Mouse (Mus musculus): Measurements from ENCODE around the gene Thsd4. TPM values are rescaled to one million over a fixed set of nuclear protein-coding genes. Genes with fewer than 3 reads are reported as not detected.

Thsd4 gene
- total RNA-seq, 4 experiments from 2014 or later = 0.46 to 0.79 (median 0.50) TPM

DNA sequence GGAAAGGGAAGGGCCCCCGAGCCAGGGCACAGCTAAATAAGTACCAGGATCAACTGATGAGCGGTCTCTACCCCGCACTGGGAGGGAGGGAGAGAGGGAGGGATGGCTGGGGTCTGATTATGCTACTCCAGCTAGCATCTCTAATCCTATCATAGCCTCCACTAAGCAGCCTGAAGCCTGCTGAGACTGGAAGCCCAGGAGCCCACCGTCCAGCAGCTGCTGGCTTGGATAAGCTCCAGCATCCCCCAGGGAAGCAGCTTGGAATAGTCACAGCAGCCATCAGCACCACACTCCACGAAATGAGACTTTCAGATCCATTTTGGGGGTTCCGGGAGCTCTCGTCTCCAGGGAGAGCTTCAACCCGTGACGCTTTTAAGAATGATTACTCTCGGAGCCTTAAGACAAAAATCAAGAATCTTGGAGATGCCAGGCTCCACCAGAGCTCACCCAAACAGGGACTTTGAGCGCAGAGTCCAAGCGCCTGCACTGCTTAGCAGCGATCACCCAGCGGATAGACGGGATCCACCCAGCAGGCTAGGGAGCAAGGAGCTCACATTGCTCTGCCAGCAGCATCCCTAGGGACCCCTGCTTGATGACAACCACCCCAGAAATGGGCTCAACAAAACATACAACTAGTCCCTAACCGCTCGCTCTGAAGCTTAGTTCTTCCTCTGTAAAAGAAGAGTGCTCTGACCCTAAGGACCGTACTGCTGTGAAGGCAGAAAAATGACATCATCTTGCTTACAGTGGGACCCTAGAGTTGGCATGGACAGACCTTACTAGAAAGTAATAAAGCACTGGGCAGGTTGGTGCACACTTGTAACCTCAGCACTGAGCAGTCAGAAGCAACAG lies 64.3 kb downstream of the Thsd4 start:
- DNase-seq (ENCODE audit: low spot score in 2 of 2) = peak; percentile 14 to 18

- DNase-seq (ENCODE audit: low spot score in 2 of 2) = no peak
These were observed 65.2 kb downstream of the Thsd4 start for GRCm38 (mm10) chr9:60456651-60457050.

GRCm38 (mm10) chr9:60454406-60455076 lies 67.3 kb downstream of the Thsd4 start:
- peak; percentile 25 to 36 for DNase-seq (ENCODE audit: low spot score in 2 of 2)

DNA sequence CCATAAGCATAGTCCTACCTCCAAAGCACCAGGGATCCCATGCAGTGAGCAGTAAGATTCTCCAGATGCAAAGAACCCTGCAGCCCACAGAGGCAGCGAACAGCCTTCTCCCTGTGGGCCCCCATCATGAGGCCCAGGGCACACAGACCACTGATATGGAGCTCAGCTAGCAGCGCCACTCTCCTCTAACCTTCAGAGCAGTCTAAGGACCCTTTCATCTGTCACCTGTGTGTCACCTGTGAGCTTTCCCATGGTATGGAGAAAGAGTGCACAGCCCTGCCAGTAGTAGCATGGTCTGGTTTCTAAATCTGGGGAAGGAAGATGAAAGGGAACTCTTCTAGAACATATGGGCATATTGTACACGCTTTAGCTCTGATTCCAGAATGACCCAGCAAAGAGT lies 72.3 kb downstream of the Thsd4 start:
- DNase-seq (ENCODE audit: low spot score in 2 of 2) = no peak

DNA sequence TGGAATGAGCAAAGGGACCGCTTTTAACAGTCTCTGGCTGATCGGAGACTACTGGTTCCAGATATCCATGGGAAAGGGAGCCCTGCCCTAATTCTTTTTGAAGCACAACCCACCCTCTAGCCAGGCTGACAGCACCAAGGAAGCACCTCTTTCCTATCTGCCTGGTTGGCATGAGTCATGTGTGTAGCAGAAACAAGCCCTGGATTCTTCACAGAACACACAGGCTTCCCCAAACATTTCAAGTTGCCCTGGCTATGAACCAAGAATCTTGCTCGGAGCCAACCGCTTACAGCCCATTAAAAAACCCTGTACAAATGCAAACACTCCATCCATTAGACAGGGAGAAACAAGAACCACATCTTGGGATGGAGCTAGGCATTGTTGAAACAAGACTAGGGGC lies 76.0 kb downstream of the Thsd4 start:
- no peak for DNase-seq (ENCODE audit: low spot score in 2 of 2)

- no peak for DNase-seq (ENCODE audit: low spot score in 2 of 2)
These were observed 80.5 kb downstream of the Thsd4 start for GRCm38 (mm10) chr9:60441274-60441902.

DNA sequence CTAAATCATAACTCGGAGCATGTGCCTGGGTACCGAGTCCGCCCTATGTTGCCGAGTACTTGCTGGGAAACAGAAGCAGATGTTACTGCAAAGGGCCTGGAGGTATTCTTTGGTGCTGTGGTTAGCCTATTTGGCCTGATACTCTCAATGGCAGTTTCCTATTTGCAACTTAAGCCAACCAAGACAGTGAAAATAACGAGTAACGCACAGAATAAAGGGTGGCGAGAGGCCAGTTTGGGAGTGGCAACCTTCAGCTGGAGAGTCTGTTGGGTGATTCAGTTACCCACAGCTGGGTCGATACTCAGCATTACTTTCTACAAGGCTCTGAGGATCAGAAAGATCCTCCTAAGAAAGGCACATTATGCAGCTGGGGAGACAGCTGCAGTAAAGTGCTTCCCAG lies 81.3 kb downstream of the Thsd4 start:
- no peak for DNase-seq (ENCODE audit: low spot score in 2 of 2)

- no peak for DNase-seq (ENCODE audit: low spot score in 2 of 2)
These were observed 85.6 kb downstream of the Thsd4 start for GRCm38 (mm10) chr9:60436246-60436645.

DNA sequence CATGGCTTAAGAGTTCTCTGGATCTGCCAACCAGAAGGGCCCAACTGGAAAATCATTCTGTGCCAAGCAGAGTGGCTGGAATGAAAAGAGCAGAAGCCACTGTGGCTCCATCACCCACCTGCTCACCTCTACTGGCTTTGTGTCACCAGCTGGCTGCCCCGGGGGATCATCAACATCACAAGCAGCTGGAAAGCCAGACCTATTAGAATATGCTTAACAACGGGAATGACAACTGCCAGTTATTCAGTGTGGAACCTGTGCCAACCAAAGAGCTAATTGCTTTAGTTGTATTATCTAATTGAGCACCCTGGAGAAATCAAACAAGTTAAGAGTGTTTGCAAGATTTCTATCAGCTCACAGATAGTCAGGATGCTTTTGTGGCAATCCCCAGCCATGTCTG lies 87.8 kb downstream of the Thsd4 start:
- DNase-seq (ENCODE audit: low spot score in 2 of 2) = no peak

DNA sequence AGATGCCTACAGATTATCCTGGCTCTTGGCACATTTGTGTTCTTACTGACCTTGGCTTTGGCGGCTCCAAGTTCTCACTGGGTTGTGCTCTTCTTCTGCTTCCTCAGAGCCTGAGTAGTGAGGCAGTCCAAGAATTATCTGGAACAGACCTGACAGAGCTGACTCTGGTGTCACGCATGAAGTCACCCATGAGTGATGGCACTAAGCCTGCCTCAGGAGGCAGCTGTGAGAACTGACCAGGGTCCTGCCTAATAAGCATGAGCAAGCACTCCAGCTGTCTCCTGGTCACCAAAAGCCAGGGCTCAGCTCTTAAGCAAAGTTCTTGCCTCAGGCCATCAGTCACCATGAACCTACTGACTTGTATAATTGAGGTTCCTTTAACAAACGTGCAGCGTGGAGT lies 89.9 kb downstream of the Thsd4 start:
- DNase-seq (ENCODE audit: low spot score in 2 of 2) = no peak

GRCm38 (mm10) chr9:60430017-60430416 lies 91.8 kb downstream of the Thsd4 start:
- DNase-seq (ENCODE audit: low spot score in 2 of 2) = no peak

DNA sequence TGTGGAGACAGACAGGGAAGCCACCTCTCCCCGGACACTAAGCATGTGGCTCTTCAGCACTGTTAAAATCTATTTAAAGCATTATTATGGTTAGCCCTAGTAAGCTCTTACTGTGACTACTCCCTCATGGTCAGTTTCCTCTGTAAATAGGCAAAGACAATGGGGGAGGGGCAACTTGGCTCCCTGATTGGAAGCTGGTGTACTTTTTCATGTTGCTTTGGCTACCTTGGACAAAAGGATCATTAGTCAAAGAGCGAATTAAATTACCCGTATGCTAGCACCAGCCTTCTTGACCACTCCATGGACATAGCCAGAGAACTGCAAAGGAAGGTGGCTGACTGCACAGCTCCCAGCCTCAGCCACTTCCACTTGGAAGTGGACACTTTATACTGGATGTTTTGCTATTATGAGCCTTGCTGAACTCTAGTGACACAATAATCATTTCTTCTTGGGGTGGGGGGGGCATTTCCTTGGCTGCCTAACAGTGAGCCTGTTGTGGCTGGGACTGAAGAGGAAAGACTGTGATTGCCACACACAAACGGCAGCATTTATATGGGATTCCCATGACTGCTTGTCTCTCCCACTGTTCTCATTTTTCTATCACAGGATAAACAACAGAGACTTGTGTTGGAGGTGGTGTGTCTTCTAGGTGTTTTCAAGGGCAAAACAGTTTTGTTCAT lies 107.6 kb downstream of the Thsd4 start:
- no peak for DNase-seq (ENCODE audit: low spot score in 2 of 2)

GRCm38 (mm10) chr9:60410872-60411635 lies 110.8 kb downstream of the Thsd4 start:
- DNase-seq (ENCODE audit: low spot score in 2 of 2) = no peak

GRCm38 (mm10) chr9:60407374-60407773 lies 114.5 kb downstream of the Thsd4 start:
- no peak for DNase-seq (ENCODE audit: low spot score in 2 of 2)

DNA sequence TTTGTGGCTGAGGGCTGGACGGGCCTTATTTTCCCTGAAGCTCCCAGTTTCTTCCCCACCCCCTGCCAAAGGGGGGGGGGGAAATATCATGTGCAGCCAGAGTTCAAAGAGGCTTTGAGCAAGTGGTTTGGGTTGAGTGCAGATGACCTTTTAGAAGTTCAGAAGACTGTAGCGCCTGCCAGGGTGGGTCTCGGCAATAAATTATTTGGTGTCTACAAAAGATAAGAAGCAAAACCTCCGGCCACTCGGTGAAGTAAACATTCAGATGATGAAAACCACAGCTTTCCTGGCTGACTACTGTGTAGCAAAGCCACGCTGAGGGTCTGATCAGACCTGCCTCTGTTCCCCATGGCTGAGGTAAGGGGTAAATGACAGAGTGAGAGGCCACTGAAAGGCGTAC lies 116.1 kb downstream of the Thsd4 start:
- no peak for DNase-seq (ENCODE audit: low spot score in 2 of 2)

- DNase-seq (ENCODE audit: low spot score in 2 of 2) = no peak
These were observed 119.2 kb downstream of the Thsd4 start for GRCm38 (mm10) chr9:60402681-60403080.

DNA sequence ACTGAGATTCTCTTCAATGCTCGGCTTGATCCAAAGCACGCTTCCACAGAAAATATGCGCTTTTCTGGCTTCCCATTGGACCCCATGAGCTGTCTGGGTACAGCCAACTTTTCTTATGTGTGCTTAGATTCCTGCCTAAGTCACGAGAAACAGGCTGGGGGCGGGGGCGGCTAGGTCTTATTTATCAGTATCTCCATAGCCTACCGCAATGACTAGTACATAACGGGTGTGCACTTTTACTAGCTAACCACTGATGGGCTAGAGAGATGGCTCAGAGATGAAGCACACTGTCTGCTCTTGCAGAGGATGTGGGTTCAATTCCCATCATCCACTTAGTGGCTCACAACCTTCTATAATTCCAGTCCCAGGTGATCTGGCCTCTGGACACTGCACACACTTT lies 121.8 kb downstream of the Thsd4 start:
- DNase-seq (ENCODE audit: low spot score in 2 of 2) = no peak

- no peak for DNase-seq (ENCODE audit: low spot score in 2 of 2)
These were observed 123.8 kb downstream of the Thsd4 start for GRCm38 (mm10) chr9:60398073-60398472.

DNA sequence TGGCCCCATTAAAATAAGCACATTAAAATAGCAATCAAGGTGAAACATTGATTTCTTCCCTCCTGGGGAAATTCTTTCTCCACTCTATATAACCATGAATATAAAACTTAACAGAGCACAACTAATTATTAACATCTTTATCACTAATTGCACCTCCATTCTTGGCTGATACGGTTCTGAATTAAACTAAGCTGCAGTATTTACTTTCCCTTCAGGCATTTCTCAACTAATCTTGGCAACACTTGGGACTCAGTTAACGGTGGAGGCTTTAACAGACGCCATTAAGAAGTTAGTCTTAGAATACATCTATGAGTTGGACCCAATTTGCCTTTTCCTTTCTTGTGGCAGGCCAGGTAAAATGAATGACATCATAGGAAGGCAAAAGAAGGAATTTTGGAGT lies 125.8 kb downstream of the Thsd4 start:
- no peak for DNase-seq (ENCODE audit: low spot score in 2 of 2)

DNA sequence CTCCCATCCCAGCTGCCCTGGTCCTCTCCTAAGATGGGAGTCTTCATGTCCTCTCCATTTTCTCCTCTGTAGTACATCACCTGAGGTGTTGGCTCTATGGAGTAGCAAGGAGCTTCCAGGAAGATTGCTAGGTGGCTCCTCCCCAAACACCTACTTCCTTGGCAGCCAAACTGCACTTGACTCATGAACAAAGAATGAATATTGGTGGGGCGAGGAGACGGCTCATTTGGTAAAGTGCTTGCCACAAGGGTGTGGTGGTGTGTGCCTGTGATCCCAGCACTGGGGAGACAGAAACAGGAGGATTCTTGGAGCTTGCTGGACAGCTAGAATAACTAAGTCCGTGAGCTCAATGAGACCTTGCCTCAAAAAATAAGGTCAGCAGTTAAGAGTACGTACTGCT lies 128.9 kb downstream of the Thsd4 start:
- DNase-seq (ENCODE audit: low spot score in 2 of 2) = no peak

GRCm38 (mm10) chr9:60384751-60385150 lies 137.1 kb downstream of the Thsd4 start:
- no peak for DNase-seq (ENCODE audit: low spot score in 2 of 2)
